Mouse (Mus musculus) urinary bladder, adult 18-20 months (tissue): Measurements from ENCODE around the gene Nfe2l3.
A peak's percentile ranks its signal among the peaks of the same experiment; 100 is the strongest.
"Not testable (repeated sequence)": the region's sequence is repeated elsewhere in the genome, so short reads cannot be mapped to it uniquely, and the experiment has no call there.

Experiments
- DNase-seq, 2 experiments: peaks; one replicate each; pipeline ENCODE4 v3.0.0; 2022; ENCODE audit warnings: low spot score in 2 of 2, mixed read lengths in 2 of 2

The Nfe2l3 gene

DNA sequence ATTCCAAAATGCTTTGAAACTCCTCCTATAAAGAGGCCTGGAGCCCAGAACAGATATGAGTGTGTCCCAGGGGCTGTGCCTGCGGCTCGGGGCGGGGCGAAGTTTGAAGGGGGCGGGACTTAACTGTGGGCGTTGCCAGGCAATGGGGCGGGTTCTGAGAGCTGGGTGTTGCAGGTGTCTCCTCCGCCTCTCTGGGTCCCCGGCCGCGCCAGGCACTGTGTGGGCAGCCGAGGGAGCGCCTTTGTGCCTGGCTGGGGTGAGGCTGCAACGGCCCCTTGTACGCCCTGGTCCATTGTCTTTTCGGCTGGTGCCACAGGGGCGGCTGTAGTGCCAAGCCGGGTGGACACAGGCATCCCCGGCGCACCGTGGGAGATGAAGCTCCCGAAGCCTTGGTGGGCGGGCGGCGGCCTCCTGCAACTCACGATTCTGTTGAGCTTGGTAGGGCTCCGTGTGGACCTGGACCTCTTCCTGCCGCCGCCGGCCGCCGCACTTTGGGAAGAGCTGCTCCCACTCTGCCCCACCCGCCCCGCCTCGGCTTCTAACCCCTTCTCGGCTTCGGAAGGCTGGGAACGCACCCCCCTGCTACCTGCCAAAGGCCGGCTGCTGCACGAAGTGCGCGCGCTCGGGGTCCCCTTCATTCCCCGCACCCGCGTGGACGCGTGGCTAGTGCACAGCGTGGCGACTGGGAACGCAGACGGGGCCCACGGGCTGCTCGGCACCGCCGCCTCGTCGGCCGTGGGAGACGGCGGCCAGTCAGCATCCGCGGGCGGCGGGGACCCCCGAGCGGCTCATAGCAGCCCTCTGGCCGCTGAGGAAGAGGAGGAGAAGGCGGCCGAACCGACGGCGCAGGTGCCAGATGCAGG is at the start of gene Nfe2l3:
Gene Nfe2l3, plus strand, starts transcription at position 136 of the 863 bp plus-strand sequence.
- peak; percentile 74 to 84 for DNase-seq

DNA sequence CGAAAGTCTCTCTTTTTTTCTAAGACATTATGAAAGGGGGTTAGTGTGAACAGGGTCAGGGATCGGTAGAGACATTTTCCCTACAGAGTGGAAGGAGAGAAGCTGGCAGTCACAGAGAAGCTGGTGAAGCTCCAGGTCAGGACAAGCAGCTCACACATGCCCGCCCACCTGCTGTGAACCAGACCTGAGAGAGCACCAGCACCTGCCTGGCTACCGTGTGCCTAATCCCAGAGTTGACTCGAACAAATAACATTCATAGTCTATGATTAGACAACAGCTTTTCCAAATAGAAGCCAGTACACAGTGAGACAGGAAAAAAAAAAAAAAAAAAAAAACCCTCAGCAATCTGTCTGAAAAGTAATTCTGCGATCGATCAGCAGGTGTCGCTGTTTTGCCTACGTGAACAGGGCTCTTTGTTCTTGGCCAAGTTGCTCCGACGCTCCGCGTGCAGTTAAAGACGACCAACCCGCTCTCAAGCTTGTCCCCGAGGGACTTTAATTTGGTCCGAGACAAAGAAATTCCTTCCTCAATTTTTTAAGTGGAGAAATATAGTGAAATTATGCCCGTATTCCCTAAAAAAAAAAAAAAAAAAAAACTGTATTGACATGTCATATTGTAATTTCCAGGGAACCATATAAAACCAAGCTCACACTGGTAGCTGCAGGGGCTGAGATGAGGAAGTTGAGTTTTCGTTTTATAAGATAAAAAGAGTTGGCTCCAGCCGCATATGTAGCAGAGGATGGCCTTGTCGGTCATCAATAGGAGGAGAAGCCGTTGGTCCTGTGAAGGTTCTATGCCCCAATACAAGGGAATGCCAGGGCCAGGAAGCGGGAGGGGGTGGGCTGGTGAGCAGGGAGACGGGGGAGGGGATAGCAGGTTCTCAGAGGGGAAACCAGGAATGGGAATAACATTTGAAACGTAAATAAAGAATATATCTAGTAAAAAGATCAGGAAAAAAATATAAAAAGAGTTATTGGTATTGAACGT is 48.4 kb upstream of the Nfe2l3 start:
- DNase-seq: peak in 1 of 2 experiments; percentile 69

DNA sequence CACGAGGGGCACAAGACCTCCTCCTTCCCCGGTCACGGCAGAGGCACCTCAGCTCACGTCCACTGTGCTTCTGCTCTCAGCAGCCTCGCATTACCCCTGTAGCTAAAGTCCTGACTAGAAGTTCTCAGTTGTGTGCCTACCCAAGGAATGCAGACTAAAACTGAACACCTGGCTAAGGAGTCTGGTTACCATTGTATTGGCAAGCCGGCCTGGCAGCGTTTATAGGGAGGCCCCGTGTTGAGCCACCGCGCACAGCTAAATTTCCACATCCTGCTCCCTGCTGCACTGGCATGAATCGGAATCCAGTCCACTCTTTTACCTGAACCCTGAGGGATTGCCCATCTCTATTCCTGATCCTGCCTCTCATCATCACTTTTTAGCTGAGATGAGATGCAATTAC is 42.0 kb upstream of the Nfe2l3 start:
- no peak for DNase-seq

DNA sequence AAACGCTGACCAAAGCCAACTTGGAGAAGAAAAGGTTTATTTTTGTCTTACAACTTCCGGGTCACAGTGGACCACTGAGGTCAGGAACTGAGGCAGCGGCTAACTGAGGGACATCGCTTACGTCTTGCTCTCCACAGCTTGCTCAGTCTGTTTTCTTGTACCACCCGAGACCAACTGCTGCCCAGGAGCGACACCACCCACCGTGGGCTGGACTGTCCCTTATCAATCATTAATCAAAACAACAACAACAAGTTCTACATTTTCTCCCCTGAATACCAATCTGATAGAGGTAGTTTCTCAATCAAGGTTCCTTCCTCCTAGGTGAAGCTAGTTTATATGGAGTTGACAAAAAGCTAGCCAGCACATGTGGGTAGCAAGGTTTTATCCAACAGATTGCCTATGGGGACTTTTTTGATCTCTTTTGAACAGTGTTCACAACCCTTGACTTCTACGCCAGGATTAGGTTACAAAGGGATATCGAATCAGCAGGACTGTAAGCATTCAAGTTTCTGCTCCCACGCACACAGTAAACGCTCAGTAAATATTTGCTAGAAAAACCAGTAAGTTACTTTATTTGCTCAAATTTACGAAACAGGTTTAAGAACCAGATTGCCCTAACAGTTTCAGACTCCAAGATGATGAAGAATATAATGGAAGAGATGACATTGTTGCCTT is 40.5 kb upstream of the Nfe2l3 start:
- DNase-seq: no peak

DNA sequence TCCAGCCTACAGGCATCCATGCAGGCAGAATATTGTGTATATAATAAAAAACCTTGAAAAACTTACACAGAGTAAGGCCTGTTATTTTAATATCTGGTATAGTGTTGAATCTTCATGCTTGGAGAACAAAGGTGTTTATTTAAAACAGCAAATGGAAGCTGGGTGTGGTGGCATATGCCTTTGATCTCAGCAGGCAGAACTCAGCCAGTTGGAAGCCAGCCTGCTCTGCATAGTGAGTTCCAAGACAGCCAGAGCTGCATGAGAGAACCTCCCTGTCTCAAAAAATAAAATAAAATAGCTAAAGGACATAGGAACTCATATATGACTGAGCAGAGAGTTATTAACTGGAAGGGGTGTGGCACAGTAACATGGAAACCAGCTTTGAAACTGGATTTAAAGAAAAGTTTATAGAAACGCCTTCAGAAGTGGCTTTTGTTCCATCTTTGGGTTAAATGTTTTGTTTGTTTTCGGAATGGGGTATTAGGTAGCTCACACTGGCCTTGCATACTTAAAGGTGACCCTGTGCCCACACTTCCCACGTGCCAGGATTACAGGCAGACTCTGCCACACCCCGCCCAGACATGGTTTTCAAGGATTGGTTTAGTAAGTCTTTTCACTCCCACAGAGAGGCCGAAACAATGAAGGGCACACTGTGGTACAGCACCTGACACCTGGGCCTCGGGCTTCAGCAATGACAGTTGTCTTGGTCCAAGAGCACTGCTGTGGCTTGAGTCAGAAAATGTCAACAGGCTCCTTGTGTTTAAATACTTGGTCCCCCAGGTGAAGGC is 38.9 kb upstream of the Nfe2l3 start:
- DNase-seq: peak in 1 of 2 experiments; percentile 46

DNA sequence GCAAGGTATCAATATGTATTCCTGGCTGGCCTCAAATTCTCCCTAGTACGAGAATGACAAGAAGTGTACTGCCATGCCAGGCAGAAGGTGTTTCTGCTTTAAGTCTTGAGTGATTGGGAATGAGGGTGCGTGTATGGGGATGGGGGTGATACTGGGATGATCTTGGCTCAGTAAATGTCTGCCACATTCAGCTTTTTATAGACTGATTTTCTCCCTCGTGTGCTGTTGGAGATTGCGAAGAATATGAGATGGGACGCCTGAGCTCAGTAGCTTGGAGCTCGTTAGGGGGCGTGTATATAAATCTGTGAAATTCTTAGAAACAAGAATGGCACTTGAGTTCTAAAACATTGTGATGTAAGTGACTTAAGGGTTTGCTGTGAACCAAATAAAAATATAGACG is 38.1 kb upstream of the Nfe2l3 start:
- not testable (repeated sequence) for DNase-seq

DNA sequence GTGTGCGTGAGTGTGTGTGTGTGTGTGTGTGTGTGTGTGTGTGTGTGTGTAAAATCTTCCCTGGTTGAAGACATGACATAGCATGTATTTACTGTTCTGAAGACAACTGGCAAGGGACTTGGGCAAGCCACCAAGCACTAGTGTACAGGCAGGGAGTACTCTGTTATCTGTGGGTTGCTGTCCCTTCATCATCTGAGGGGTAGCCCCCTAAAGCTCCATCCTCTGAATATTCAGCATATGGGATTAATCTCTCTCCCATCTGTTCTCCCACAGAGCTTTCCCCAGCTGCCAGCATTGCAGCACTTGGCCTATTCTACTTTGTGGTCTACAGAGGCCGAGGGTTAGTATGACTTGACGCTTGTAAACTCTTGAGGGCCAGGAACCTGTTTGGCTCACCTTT is 37.5 kb upstream of the Nfe2l3 start:
- DNase-seq: not testable (repeated sequence)

DNA sequence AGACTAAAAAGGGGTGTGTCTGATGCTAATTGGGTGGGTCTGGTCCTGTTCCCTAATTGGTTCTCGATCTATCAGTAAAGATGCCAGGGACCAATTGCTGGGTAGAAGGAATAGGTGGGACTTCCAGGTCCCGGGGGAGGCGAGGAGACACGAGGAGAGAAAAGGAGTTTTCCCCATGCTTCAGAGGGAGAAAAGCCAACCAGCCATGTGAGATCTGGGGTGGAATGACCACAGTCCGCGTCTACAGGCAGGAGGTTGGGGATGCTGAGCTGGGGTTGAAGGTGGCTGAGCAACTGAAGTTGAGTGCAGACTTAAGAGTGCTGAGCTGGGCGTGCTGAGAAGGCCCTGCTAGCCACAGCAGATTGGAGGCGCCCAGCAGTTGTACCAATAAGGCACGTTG is 37.0 kb upstream of the Nfe2l3 start:
- no peak for DNase-seq

DNA sequence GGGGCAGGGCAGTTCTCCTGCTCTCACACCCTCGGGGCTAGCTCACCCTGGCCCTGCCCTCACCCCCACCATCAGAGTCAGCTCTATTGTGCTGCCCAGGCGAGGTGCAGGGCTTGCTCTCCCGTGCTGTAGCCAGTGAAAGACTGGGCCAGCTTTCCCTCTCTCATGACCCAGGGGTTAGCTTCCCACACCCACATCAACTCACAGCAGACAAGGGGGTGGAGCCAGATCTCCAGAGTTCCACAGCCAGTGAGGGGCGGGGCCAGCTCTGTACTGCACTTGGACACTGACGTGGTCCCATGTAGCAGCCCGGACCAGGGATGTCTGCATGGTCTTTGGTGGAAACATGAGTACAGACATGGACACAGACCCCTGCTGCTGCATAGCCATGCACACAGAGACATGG is 33.4 kb upstream of the Nfe2l3 start:
- DNase-seq: peak in 1 of 2 experiments; percentile 58

DNA sequence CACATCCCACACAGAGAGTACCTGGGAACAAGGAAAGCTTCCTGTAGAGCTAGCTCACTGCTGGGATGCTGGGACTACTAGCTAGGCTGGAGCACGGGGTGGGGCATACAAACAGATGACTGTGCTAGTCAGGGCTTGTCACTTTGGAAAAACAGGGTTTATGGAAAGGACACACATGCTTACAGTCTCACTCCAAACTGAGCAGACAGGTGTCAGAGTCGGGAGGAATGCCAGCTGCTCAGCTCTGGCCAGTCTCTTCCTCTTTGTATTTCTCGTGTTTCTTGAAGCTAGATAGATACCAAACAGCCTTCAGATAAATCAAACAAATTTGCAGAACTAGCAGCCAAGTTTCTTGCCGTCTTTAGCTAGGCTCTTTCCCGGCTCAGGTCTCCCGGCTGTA is 31.2 kb upstream of the Nfe2l3 start:
- peak in 1 of 2 experiments; percentile 56 for DNase-seq

DNA sequence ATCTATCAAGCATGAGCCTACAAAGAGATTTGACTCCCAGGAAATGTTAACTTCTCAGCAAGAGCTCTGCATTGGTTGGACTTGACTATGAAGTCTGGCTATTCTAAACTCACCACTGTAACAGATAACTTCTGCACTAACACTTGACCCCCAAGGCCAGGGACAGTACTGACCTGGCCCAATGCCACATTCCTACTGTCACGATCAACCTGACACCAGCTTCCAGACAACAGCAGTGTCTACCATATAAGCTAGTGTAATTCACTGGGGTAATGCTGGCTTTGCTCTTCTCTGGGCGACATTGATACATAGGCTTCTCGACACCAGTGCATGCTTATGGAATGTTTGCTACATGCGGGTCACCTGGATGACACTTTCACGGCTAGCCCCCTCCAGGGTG is 28.9 kb upstream of the Nfe2l3 start:
- DNase-seq: no peak

DNA sequence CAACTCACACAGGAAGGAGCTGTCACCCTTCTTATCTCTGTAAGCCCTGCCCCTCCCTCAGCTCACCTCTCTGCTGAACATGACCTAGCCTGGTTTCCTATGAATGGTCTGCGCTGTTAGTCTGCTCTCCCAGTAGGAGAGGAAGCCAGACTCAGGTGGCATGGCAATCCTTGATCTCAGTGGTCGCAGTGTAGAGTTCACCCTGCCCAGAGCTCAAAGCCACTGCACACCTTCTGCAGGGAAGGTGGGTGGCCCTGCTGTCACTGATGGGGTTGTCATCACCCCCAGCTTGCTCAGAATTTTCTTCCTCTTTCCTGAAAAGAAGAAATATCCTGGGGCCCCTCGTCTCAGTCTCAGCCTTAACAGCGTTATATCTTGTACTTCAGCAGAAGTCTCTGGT is 28.0 kb upstream of the Nfe2l3 start:
- no peak for DNase-seq

DNA sequence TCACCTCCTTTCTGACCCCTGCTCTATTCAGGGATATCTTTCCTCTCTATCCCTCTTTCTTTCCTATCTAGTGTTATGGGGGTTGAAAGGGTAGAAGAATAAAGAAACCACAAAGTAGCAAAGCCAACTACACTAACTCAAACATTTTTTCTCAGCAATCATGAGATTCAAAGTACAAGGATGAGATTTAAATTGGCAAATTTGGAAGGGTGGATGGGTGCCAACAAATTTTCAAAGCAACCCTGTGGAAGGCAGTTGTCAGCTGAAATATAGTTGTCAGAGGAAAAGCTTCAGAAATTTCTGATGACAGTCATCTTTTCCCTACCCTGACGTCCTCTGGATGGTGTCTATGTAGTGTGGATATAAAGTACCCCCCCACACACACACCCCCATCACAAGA is 16.0 kb upstream of the Nfe2l3 start:
- DNase-seq: no peak

DNA sequence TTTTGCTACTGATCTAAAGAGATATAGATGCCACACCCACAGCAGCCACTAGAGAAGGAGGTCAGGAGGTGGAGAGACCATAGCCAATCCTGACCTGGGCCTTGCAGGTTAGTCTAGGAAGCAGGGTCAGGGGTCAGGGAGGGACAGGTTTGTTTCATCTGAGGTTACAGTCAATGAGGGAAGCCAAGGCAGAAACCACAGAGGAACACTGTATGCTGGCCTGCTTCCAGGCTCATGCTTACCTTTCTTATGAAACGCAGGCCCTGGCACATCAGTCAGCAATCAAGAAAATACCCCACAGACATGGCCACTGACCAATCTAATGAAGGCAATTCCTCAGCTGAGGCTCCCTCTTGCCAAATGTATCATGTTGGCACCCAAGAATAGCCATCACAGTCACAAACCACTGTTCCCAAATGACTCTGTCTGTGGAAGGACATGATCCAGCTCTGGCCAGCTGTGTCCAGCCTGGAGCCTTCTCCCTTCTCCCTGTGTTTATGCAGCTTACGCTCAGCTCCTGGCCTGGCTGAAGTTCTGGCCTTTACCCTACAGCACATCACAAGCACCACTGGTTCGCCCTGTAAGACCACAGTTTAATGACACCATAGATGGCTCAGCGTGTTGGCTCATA is 15.0 kb upstream of the Nfe2l3 start:
- no peak for DNase-seq

DNA sequence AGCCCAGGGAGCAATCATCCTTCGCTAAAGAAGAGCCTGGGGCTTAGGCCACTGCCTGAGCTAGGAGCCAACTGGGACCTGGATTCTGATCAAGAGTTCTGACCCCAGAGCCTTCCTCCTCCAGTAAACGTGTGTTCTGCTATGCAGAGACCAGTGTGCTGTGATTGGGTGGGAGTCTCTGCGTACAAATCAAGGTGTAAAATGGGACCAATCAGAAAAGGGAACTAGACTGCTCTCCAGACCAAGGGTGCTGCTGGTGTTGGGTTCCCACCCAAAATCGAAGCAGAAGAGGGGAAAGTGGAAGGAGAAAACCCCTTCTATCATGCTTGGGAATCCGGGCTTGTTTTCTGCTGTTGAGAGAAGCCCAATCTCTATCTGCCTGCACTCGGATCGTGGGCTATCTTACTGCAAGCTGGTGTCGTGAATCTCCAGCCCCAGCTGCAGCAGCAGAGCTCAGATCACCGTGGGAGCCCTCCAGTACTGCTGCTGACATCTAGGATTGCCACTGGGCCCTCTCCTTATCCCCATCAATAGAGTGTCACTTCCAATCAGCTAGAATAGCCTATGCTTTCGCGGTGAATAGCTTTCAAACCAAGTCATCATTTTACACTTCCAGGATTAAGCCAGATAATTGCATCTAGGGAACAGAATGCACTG is 8.9 kb upstream of the Nfe2l3 start:
- no peak for DNase-seq

DNA sequence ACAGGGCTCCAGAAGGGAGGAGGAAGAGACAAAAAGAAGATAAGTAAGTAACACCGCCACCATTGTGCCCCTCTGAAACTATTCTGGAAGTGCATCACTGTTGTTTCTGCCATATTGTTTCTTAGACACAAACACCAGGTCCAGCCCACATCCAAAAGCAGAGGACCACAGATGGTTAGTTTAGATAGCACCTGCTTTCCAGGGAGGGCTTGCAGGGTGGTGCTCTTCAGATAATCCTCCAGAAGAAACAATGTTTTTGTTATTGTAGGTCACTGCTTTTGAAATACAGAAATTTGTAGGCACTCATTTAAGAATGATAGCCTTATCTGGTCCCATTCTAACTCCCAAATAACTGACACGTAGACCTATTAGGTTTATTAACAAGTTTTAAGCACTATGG is 7.9 kb upstream of the Nfe2l3 start:
- no peak for DNase-seq

DNA sequence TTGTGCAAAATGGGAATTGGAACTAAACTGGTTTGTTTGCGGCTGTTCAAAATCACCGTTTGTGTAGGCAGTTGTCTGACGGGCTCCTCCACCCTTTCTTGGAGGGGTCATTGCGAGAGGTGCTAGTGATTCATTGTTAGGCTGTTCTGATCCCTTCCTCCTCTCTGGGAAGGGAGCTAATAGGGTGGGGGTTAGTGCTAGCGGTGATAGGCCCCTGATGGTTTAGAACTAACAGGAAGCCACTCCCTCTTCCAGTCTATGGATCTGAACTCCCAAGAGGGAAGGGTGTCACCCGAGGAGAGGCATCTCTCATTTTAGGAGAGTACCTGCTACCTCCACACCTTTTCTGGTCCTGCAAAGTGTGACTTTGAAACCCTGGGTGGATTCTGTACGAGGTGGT is 1.8 kb downstream of the Nfe2l3 start:
- DNase-seq: no peak

DNA sequence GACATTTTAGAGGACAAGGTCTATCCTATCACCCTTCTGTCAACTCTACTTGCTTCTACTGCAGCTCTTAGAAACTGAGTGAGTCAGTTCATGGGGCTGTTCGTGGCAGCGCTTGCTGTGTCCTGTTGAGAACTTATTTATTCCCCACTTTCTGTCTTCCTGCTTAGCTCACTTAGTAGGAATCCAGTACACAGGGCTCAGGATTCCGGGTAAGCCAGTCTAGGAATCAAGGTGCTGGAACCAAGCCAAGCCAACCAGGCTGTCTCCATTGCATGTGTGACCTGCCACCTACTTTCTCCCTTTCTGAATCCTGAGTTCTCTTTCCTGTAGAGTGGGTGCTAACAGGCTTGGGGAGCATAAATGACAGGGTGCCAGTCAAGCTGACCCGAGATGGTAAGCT is 5.2 kb downstream of the Nfe2l3 start:
- DNase-seq: peak in 1 of 2 experiments; percentile 66

DNA sequence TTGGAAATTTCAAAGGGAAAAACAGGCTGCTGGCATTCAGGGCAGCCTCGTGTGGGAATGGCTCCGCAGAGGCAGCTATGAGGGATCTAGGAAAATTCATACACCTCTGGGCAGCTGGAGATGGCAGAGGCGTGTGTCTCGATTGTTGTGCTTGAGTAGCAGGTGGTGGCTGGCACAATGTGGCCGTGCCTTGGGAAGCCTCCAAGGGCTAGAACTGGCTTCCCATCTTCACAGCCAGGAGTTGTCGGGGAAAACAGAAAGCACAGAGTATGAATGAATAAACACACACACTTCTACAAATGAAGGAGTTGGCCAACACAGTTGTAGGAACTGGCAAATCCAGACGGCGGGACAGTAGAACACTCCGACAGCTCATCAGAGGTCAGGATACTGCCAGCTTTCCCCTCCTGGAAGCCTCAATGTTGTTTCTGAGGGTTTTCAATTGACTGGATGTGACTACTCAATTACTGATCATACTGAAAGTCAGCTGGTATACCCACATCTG is 6.4 kb downstream of the Nfe2l3 start:
- no peak for DNase-seq
